Mouse (Mus musculus): ENCODE measurements around the gene Smug1. TPM values are rescaled to one million over a fixed set of nuclear protein-coding genes. Genes with fewer than 3 reads are reported as not detected.

Gene Smug1
- polyA plus RNA-seq, 1 experiment from 2014 or later = 13.0 TPM

DNA sequence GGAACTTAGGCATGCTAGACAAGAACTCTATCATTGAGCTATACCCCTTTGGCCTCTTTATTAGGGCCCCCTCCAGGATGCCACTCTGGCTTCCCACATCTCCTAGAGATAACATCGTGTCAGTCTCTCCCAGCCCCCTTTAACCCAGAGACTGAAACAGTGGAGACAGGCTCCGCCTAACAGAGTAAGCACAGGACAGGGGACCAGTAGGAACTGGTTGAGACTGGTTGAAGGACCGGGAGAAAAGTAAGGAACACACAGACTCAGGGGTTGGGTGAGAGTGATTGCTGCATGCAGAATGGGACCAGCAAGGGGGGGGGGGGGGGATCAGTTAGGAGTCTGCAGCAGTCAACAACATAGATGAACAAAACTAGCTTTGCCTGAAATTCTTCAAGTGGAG is 22.7 kb downstream of the Smug1 start:
- DNase-seq (ENCODE audit: low spot score) (no peak), ATAC-seq (replicated peaks; ENCODE audit: low FRiP score, low read depth) (no peak)
- no peaks in the 10 kb centered on the region for H3K9me3 ChIP-seq (replicated peaks; ENCODE audit: low read length)
- no peak overlapping the region for H3K4me2 ChIP-seq (ENCODE audit: low read length)
- no peak overlapping the region for H3K4me3 ChIP-seq (replicated peaks; ENCODE audit: low read depth, low read length)
- H3K27me3 ChIP-seq (ENCODE audit: insufficient read depth, low read length) = 0 out of 2 replicates have a peak, but pooled peaks cover 6% of the 10 kb centered on the region
- peaks cover 4% of the 10 kb centered on the region; the same call in 1 of the 2 replicates for H3K4me1 ChIP-seq (replicated peaks; ENCODE audit: insufficient read depth, low read length)
- no peak overlapping the region for H3K9ac ChIP-seq (ENCODE audit: low read depth, low read length)
- no peak overlapping the region for H3K27ac ChIP-seq
- no peaks in the 10 kb centered on the region for H3K36me3 ChIP-seq (ENCODE audit: insufficient read depth, low read length)
- TF ChIP-seq CTCF (IDR thresholded peaks at IDR 0.05; ENCODE audit: low read depth) = no peak
- 36% methylated on average over 3 of the region's 3 CpGs for WGBS

DNA sequence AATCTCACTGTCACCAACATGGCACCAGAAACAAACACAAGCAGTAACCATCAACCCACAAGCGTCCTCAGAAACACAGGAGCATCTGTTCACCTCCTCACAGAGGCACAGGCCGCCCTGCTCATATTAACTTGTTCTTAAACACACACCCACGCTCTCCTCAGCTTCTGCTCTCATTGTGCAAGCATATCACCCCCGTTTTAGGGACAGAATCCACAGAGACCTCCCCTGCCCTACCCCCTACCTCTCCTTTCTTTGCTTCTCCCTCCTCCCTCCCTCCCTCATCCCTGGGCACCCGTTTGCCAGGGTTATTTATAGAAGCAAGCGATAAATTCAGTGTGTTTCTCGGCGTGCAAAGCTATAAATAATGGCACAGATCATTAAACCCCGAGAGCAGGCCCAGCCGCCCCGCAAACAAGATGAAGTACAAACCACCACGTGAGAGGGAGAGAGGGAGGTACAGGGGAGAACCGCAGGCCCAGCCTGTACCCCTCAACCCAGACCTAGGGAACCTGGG is 31.4 kb downstream of the Smug1 start:
- H3K9me3 ChIP-seq (replicated peaks; ENCODE audit: low read length) = no peaks in the 10 kb centered on the region
- no peak overlapping the region for H3K4me3 ChIP-seq (replicated peaks; ENCODE audit: low read depth, low read length)
- peak; percentile 34 for ATAC-seq (replicated peaks; ENCODE audit: low FRiP score, low read depth)
- H3K4me2 ChIP-seq (ENCODE audit: low read length) = 0 out of 2 replicates have a peak overlapping the region, but pooled peaks have one; percentile 9
- H3K9ac ChIP-seq (ENCODE audit: low read depth, low read length) = no peak overlapping the region
- peak; percentile 85 for DNase-seq (ENCODE audit: low spot score)
- peak overlapping the region; percentile 60; the same call in 1 of the 2 replicates for H3K27ac ChIP-seq
- H3K27me3 ChIP-seq (ENCODE audit: insufficient read depth, low read length) = no peaks in the 10 kb centered on the region
- 7% methylated on average over 13 of the region's 13 CpGs for WGBS
- H3K36me3 ChIP-seq (ENCODE audit: insufficient read depth, low read length) = no peaks in the 10 kb centered on the region
- TF ChIP-seq CTCF (IDR thresholded peaks at IDR 0.05; ENCODE audit: low read depth) = no peak
- peaks cover 25% of the 10 kb centered on the region for H3K4me1 ChIP-seq (replicated peaks; ENCODE audit: insufficient read depth, low read length)

GRCm38 (mm10) chr15:103134277-103135086 is 32.4 kb downstream of the Smug1 start:
- H3K4me2 ChIP-seq (ENCODE audit: low read length) = 0 out of 2 replicates have a peak overlapping the region, but pooled peaks have one; percentile 9
- H3K9ac ChIP-seq (ENCODE audit: low read depth, low read length) = no peak overlapping the region
- no peak for DNase-seq (ENCODE audit: low spot score)
- H3K36me3 ChIP-seq (ENCODE audit: insufficient read depth, low read length) = no peaks in the 10 kb centered on the region
- H3K9me3 ChIP-seq (replicated peaks; ENCODE audit: low read length) = no peaks in the 10 kb centered on the region
- peak overlapping the region; percentile 60; the same call in 1 of the 2 replicates for H3K27ac ChIP-seq
- 29% methylated on average over 5 of the region's 5 CpGs for WGBS
- ATAC-seq (replicated peaks; ENCODE audit: low FRiP score, low read depth) = peak; percentile 43
- no peaks in the 10 kb centered on the region for H3K27me3 ChIP-seq (ENCODE audit: insufficient read depth, low read length)
- H3K4me3 ChIP-seq (replicated peaks; ENCODE audit: low read depth, low read length) = no peak overlapping the region
- TF ChIP-seq CTCF (IDR thresholded peaks at IDR 0.05; ENCODE audit: low read depth) = no peak
- peaks cover 25% of the 10 kb centered on the region for H3K4me1 ChIP-seq (replicated peaks; ENCODE audit: insufficient read depth, low read length)

GRCm38 (mm10) chr15:103133761-103134160 is 33.1 kb downstream of the Smug1 start:
- DNase-seq (ENCODE audit: low spot score) = no peak
- Histone ChIP-seq H3K4me2 (ENCODE audit: low read length) (no peak overlapping the region), H3K9me3 (replicated peaks; ENCODE audit: low read length) (no peaks in the 10 kb centered on the region), H3K9ac (ENCODE audit: low read depth, low read length) (no peak overlapping the region), H3K36me3 (ENCODE audit: insufficient read depth, low read length) (no peaks in the 10 kb centered on the region), H3K4me1 (replicated peaks; ENCODE audit: insufficient read depth, low read length) (peaks cover 31% of the 10 kb centered on the region), H3K27me3 (ENCODE audit: insufficient read depth, low read length) (no peaks in the 10 kb centered on the region), H3K27ac (no peak overlapping the region), H3K4me3 (replicated peaks; ENCODE audit: low read depth, low read length) (no peak overlapping the region)
- 52% methylated on average over 4 of the region's 4 CpGs for WGBS
- peak; percentile 27; the same call in 1 of the 2 replicates for ATAC-seq (replicated peaks; ENCODE audit: low FRiP score, low read depth)
- no peak for TF ChIP-seq CTCF (IDR thresholded peaks at IDR 0.05; ENCODE audit: low read depth)

DNA sequence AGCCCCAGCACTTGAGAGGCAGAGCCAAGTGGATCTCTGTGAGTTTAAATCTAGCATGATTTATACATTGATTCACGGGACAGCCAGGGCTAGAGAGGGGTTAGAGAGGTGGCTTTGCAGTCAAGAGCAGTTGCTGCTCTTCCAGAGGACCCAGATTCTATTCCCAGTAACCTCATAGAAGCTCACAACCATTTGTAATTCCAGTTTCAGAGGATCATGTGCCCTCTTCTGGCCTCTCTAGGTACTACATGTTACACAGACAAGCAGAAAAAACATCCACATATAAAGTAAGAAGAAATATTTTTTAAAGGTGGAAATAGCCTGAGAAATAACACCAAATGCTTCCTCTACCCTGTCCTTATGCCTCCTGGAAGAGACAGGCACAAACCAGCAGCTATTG is 36.2 kb downstream of the Smug1 start:
- DNase-seq (ENCODE audit: low spot score) (no peak), ATAC-seq (replicated peaks; ENCODE audit: low FRiP score, low read depth) (no peak)
- Histone ChIP-seq H3K27me3 (ENCODE audit: insufficient read depth, low read length) (no peaks in the 10 kb centered on the region), H3K9ac (ENCODE audit: low read depth, low read length) (no peak overlapping the region), H3K4me1 (replicated peaks; ENCODE audit: insufficient read depth, low read length) (peaks cover 30% of the 10 kb centered on the region), H3K4me2 (ENCODE audit: low read length) (no peak overlapping the region), H3K36me3 (ENCODE audit: insufficient read depth, low read length) (no peaks in the 10 kb centered on the region), H3K4me3 (replicated peaks; ENCODE audit: low read depth, low read length) (no peak overlapping the region), H3K27ac (no peak overlapping the region), H3K9me3 (replicated peaks; ENCODE audit: low read length) (no peaks in the 10 kb centered on the region)
- WGBS = 90% methylated on average over 1 of the region's 1 CpGs
- TF ChIP-seq CTCF (IDR thresholded peaks at IDR 0.05; ENCODE audit: low read depth) = peak; percentile 70

- DNase-seq (ENCODE audit: low spot score) (no peak), ATAC-seq (replicated peaks; ENCODE audit: low FRiP score, low read depth) (no peak)
- no peak overlapping the region for H3K4me3 ChIP-seq (replicated peaks; ENCODE audit: low read depth, low read length)
- no peaks in the 10 kb centered on the region for H3K9me3 ChIP-seq (replicated peaks; ENCODE audit: low read length)
- no peak overlapping the region for H3K4me2 ChIP-seq (ENCODE audit: low read length)
- H3K4me1 ChIP-seq (replicated peaks; ENCODE audit: insufficient read depth, low read length) = peaks cover 31% of the 10 kb centered on the region
- 37% methylated on average over 6 of the region's 6 CpGs for WGBS
- H3K27me3 ChIP-seq (ENCODE audit: insufficient read depth, low read length) = no peaks in the 10 kb centered on the region
- no peak overlapping the region for H3K27ac ChIP-seq
- no peak for TF ChIP-seq CTCF (IDR thresholded peaks at IDR 0.05; ENCODE audit: low read depth)
- no peak overlapping the region for H3K9ac ChIP-seq (ENCODE audit: low read depth, low read length)
- H3K36me3 ChIP-seq (ENCODE audit: insufficient read depth, low read length) = no peaks in the 10 kb centered on the region
These were observed 37.6 kb downstream of the Smug1 start for GRCm38 (mm10) chr15:103129289-103129688.

Data from kidney, postnatal 0 days (tissue).